Mouse (Mus musculus) kidney, postnatal 0 days (tissue): ENCODE results near the gene Gsk3b. TPM values are rescaled to one million over a fixed set of nuclear protein-coding genes. Genes with fewer than 3 reads are reported as not detected.

Experiments used
- ATAC-seq: fragments of 200-750 bp; cut with Nextera tagmentation; replicated peaks from 2 replicates; pipeline ENCODE4 v1.8.0; 2017; ENCODE audit warnings: low read depth, moderate number of reproducible peaks, moderate TSS enrichment, moderate library complexity; ENCODE audit not compliant: low FRiP score
- DNase-seq: peaks from one replicate; pipeline ENCODE4 v3.0.0-alpha.2; 2016; ENCODE audit warnings: low spot score
- H3K27ac ChIP-seq: fragments of 300-500 bp; sonication (generic); 2 replicates; pipeline ENCODE4 v1.5.1; 2014; ENCODE audit warnings: mild to moderate bottlenecking
- H3K27me3 ChIP-seq: fragments of 300-500 bp; sonication (generic); 2 replicates; pipeline ENCODE4 v1.6.1; 2014; ENCODE audit warnings: low read length, mixed read lengths; ENCODE audit not compliant: insufficient read depth
- H3K36me3 ChIP-seq: fragments of 300-500 bp; sonication (generic); 2 replicates; pipeline ENCODE4 v1.6.1; 2014; ENCODE audit warnings: low read length, mixed read lengths; ENCODE audit not compliant: insufficient read depth
- H3K4me1 ChIP-seq: fragments of 300-500 bp; sonication (generic); replicated peaks from 2 replicates; pipeline ENCODE4 v1.6.1; 2014; ENCODE audit warnings: antibody characterized with exemption, low read length, mixed read lengths; ENCODE audit not compliant: insufficient read depth
- H3K4me2 ChIP-seq: fragments of 300-500 bp; sonication (generic); 2 replicates; pipeline ENCODE4 v1.6.1; 2014; ENCODE audit warnings: mild to moderate bottlenecking, low read length, moderate library complexity, mixed read lengths
- H3K4me3 ChIP-seq: fragments of 300-500 bp; sonication (generic); replicated peaks from 2 replicates; pipeline ENCODE4 v1.5.1; 2014; ENCODE audit warnings: low read depth, low read length
- H3K9ac ChIP-seq: fragments of 300-500 bp; sonication (generic); 2 replicates; pipeline ENCODE4 v1.6.1; 2014; ENCODE audit warnings: low read depth, low read length
- H3K9me3 ChIP-seq: fragments of 300-500 bp; sonication (generic); replicated peaks from 2 replicates; pipeline ENCODE4 v1.6.1; 2016; ENCODE audit warnings: low read length, inconsistent platforms, mixed read lengths
- CTCF ChIP-seq: IDR thresholded peaks from 2 replicates; pipeline ENCODE4 v1.5.1; 2016; ENCODE audit warnings: antibody characterized with exemption, low read depth, mild to moderate bottlenecking, moderate library complexity
- WGBS: fragments of 180-500 bp; shearing (Covaris S2); extraction: QIAGEN DNeasy Blood & Tissue Kit; methylation state at CpG from one replicate; pipeline ENCODE4 v1.1.7; 2014; 5-methylcytosine and 5-hydroxymethylcytosine counted together
- polyA plus RNA-seq: library from polyadenylated mRNA; unstranded; fragments of >200 nt; fragmentation: Nextera tagmentation; extraction: Ambion mirVana; gene quantifications from 2 replicates; pipeline ENCODE4 v1.2.1, GENCODE M21; 2015

Gene Gsk3b
- polyA plus RNA-seq, 1 experiment from 2014 or later: 43.8 TPM

- peak overlapping the region; percentile 94 for H3K4me3 ChIP-seq
- H3K27ac ChIP-seq: peak overlapping the region; percentile 100
- no peaks in the 10 kb centered on the region for H3K27me3 ChIP-seq
- peak; percentile 4 for ATAC-seq
- no peaks in the 10 kb centered on the region for H3K36me3 ChIP-seq
- 0 out of 2 replicates have a peak, but pooled peaks cover 5% of the 10 kb centered on the region for H3K4me1 ChIP-seq
- TF ChIP-seq CTCF: no peak
- peak overlapping the region; percentile 67 for H3K4me2 ChIP-seq
- peak; percentile 87 for DNase-seq
- no peaks in the 10 kb centered on the region for H3K9me3 ChIP-seq
- peak overlapping the region; percentile 96 for H3K9ac ChIP-seq
- under 1% methylated on average over 65 of the region's 76 CpGs for WGBS
These were observed 808 bp downstream of the Gsk3b start for GRCm38 (mm10) chr16:38089447-38090170.

GRCm38 (mm10) chr16:38090341-38091005 is 1.7 kb downstream of the Gsk3b start:
- Histone ChIP-seq H3K27ac (peak overlapping the region; percentile 100), H3K4me2 (peak overlapping the region; percentile 67), H3K27me3 (no peaks in the 10 kb centered on the region), H3K36me3 (0 out of 2 replicates have a peak, but pooled peaks cover 3% of the 10 kb centered on the region), H3K4me1 (0 out of 2 replicates have a peak, but pooled peaks cover 5% of the 10 kb centered on the region), H3K4me3 (peak overlapping the region; percentile 94), H3K9ac (peak overlapping the region; percentile 96), H3K9me3 (no peaks in the 10 kb centered on the region)
- WGBS: under 1% methylated on average over 17 of the region's 17 CpGs
- DNase-seq: peak; percentile 49
- no peak for TF ChIP-seq CTCF
- no peak for ATAC-seq

- peak; percentile 22 for DNase-seq
- Histone ChIP-seq H3K9me3 (no peaks in the 10 kb centered on the region), H3K4me2 (peak overlapping the region; percentile 67), H3K9ac (peak overlapping the region; percentile 96), H3K27me3 (no peaks in the 10 kb centered on the region), H3K36me3 (0 out of 2 replicates have a peak, but pooled peaks cover 3% of the 10 kb centered on the region), H3K4me3 (peak overlapping the region; percentile 94), H3K4me1 (0 out of 2 replicates have a peak, but pooled peaks cover 5% of the 10 kb centered on the region), H3K27ac (no peak overlapping the region)
- no peak for ATAC-seq
- no peak for TF ChIP-seq CTCF
- WGBS: under 1% methylated on average over 5 of the region's 5 CpGs
These were observed 2.2 kb downstream of the Gsk3b start for GRCm38 (mm10) chr16:38091041-38091440.

GRCm38 (mm10) chr16:38091706-38092105 is 2.9 kb downstream of the Gsk3b start:
- no peak for ATAC-seq
- no peaks in the 10 kb centered on the region for H3K27me3 ChIP-seq
- H3K27ac ChIP-seq: no peak overlapping the region
- H3K4me3 ChIP-seq: peak overlapping the region; percentile 94
- DNase-seq: no peak
- peak overlapping the region; percentile 67 for H3K4me2 ChIP-seq
- peak overlapping the region; percentile 25; the same call in 1 of the 2 replicates for H3K9ac ChIP-seq
- H3K4me1 ChIP-seq: 0 out of 2 replicates have a peak, but pooled peaks cover 5% of the 10 kb centered on the region
- no peak for TF ChIP-seq CTCF
- H3K36me3 ChIP-seq: 0 out of 2 replicates have a peak, but pooled peaks cover 3% of the 10 kb centered on the region
- no peaks in the 10 kb centered on the region for H3K9me3 ChIP-seq
- 3% methylated on average over 5 of the region's 5 CpGs for whole genome bisulfite sequencing

GRCm38 (mm10) chr16:38092598-38092997 is 3.8 kb downstream of the Gsk3b start:
- peak; percentile 35 for DNase-seq

GRCm38 (mm10) chr16:38095181-38095851 is 6.5 kb downstream of the Gsk3b start:
- H3K4me2 ChIP-seq: no peak overlapping the region
- H3K4me1 ChIP-seq: no peaks in the 10 kb centered on the region
- no peak for DNase-seq
- 0 out of 2 replicates have a peak, but pooled peaks cover 3% of the 10 kb centered on the region for H3K36me3 ChIP-seq
- 57% methylated on average over 5 of the region's 5 CpGs for WGBS
- no peak overlapping the region for H3K4me3 ChIP-seq
- no peaks in the 10 kb centered on the region for H3K27me3 ChIP-seq
- ATAC-seq: no peak
- no peak overlapping the region for H3K27ac ChIP-seq
- no peak for TF ChIP-seq CTCF
- no peaks in the 10 kb centered on the region for H3K9me3 ChIP-seq
- no peak overlapping the region for H3K9ac ChIP-seq

More at GRCm38 (mm10) chr16:38092598-38092997, 3.8 kb downstream of the Gsk3b start:
- 0 out of 2 replicates have a peak, but pooled peaks cover 3% of the 10 kb centered on the region for H3K36me3 ChIP-seq
- H3K4me2 ChIP-seq: peak overlapping the region; percentile 67
- no peak for TF ChIP-seq CTCF
- H3K27ac ChIP-seq: 0 out of 2 replicates have a peak overlapping the region, but pooled peaks have one; percentile 32
- peak overlapping the region; percentile 94 for H3K4me3 ChIP-seq
- no peaks in the 10 kb centered on the region for H3K27me3 ChIP-seq
- H3K4me1 ChIP-seq: no peaks in the 10 kb centered on the region
- 7% methylated on average over 4 of the region's 4 CpGs for WGBS
- peak overlapping the region; percentile 49 for H3K9ac ChIP-seq
- no peaks in the 10 kb centered on the region for H3K9me3 ChIP-seq
- ATAC-seq: no peak
